Mouse (Mus musculus): Measurements from ENCODE around the gene Shoc2. TPM values are rescaled to one million over a fixed set of nuclear protein-coding genes. Genes with fewer than 3 reads are reported as not detected.

Gene Shoc2
- total RNA-seq, 1 experiment from 2014 or later = 63.5 TPM

- ATAC-seq (replicated peaks; ENCODE audit: insufficient number of reproducible peaks, low FRiP score, low TSS enrichment, poor library complexity, severe bottlenecking) = no peak
Observed at GRCm38 (mm10) chr19:53990538-53990937, 46.4 kb downstream of the Shoc2 start.

- ATAC-seq (replicated peaks; ENCODE audit: insufficient number of reproducible peaks, low FRiP score, low TSS enrichment, poor library complexity, severe bottlenecking) = no peak
Observed at GRCm38 (mm10) chr19:53993860-53994259, 49.8 kb downstream of the Shoc2 start.

GRCm38 (mm10) chr19:53994276-53994675 is 50.2 kb downstream of the Shoc2 start:
- ATAC-seq (replicated peaks; ENCODE audit: insufficient number of reproducible peaks, low FRiP score, low TSS enrichment, poor library complexity, severe bottlenecking) = no peak

GRCm38 (mm10) chr19:54010973-54011372 is 66.9 kb downstream of the Shoc2 start:
- 0 out of 2 replicates have a peak, but pooled peaks have one; percentile 13 for ATAC-seq (replicated peaks; ENCODE audit: insufficient number of reproducible peaks, low FRiP score, low TSS enrichment, poor library complexity, severe bottlenecking)

GRCm38 (mm10) chr19:54014999-54015398 is 70.9 kb downstream of the Shoc2 start:
- no peak for ATAC-seq (replicated peaks; ENCODE audit: insufficient number of reproducible peaks, low FRiP score, low TSS enrichment, poor library complexity, severe bottlenecking)

- ATAC-seq (replicated peaks; ENCODE audit: insufficient number of reproducible peaks, low FRiP score, low TSS enrichment, poor library complexity, severe bottlenecking) = no peak
Observed at GRCm38 (mm10) chr19:54015503-54015902, 71.4 kb downstream of the Shoc2 start.

- ATAC-seq (replicated peaks; ENCODE audit: insufficient number of reproducible peaks, low FRiP score, low TSS enrichment, poor library complexity, severe bottlenecking) = no peak
Observed at GRCm38 (mm10) chr19:54035100-54035499, 91.0 kb downstream of the Shoc2 start.

- ATAC-seq (replicated peaks; ENCODE audit: insufficient number of reproducible peaks, low FRiP score, low TSS enrichment, poor library complexity, severe bottlenecking) = no peak
Observed at GRCm38 (mm10) chr19:54039441-54039840, 95.3 kb downstream of the Shoc2 start.

GRCm38 (mm10) chr19:54040356-54041028 is 96.4 kb downstream of the Shoc2 start:
- ATAC-seq (replicated peaks; ENCODE audit: insufficient number of reproducible peaks, low FRiP score, low TSS enrichment, poor library complexity, severe bottlenecking) = no peak

- 0 out of 2 replicates have a peak, but pooled peaks have one; percentile 16 for ATAC-seq (replicated peaks; ENCODE audit: insufficient number of reproducible peaks, low FRiP score, low TSS enrichment, poor library complexity, severe bottlenecking)
Observed at GRCm38 (mm10) chr19:54041029-54041367, 96.9 kb downstream of the Shoc2 start.

- ATAC-seq (replicated peaks; ENCODE audit: insufficient number of reproducible peaks, low FRiP score, low TSS enrichment, poor library complexity, severe bottlenecking) = no peak
Observed at GRCm38 (mm10) chr19:54043851-54044250, 99.7 kb downstream of the Shoc2 start, which contains the start of gene Adra2a. TSS of gene Adra2a (plus strand) at chr19:54044151.

- ATAC-seq (replicated peaks; ENCODE audit: insufficient number of reproducible peaks, low FRiP score, low TSS enrichment, poor library complexity, severe bottlenecking) = no peak
Observed at GRCm38 (mm10) chr19:54044507-54045371, 100.6 kb downstream of the Shoc2 start.

- no peak for ATAC-seq (replicated peaks; ENCODE audit: insufficient number of reproducible peaks, low FRiP score, low TSS enrichment, poor library complexity, severe bottlenecking)
Observed at GRCm38 (mm10) chr19:54045412-54045811, 101.3 kb downstream of the Shoc2 start.

GRCm38 (mm10) chr19:54045931-54046683 is 102.0 kb downstream of the Shoc2 start:
- no peak for ATAC-seq (replicated peaks; ENCODE audit: insufficient number of reproducible peaks, low FRiP score, low TSS enrichment, poor library complexity, severe bottlenecking)

GRCm38 (mm10) chr19:54046684-54047070 is 102.6 kb downstream of the Shoc2 start:
- ATAC-seq (replicated peaks; ENCODE audit: insufficient number of reproducible peaks, low FRiP score, low TSS enrichment, poor library complexity, severe bottlenecking) = no peak

- ATAC-seq (replicated peaks; ENCODE audit: insufficient number of reproducible peaks, low FRiP score, low TSS enrichment, poor library complexity, severe bottlenecking) = no peak
Observed at GRCm38 (mm10) chr19:54047386-54048050, 103.4 kb downstream of the Shoc2 start.

GRCm38 (mm10) chr19:54048161-54048885 is 104.2 kb downstream of the Shoc2 start:
- no peak for ATAC-seq (replicated peaks; ENCODE audit: insufficient number of reproducible peaks, low FRiP score, low TSS enrichment, poor library complexity, severe bottlenecking)

GRCm38 (mm10) chr19:54051651-54052050 is 107.5 kb downstream of the Shoc2 start:
- no peak for ATAC-seq (replicated peaks; ENCODE audit: insufficient number of reproducible peaks, low FRiP score, low TSS enrichment, poor library complexity, severe bottlenecking)
